Comparison of ENCODE assay signal across 9 mouse cellular contexts in genomic region chr12:71147641-71148040, GRCm38 (mm10). TPM values are rescaled to one million over a fixed set of nuclear protein-coding genes. Genes with fewer than 3 reads are reported as not detected.
DNase-seq lines count a peak whose midpoint lies in the region; ATAC-seq and TF ChIP-seq lines count a peak whose summit lies in the region.
"Had no signal": no experiment of that assay in that cellular context is flagged by ENCODE, and none has a peak within 500 bp of the region (broad histone marks: within the 10 kb centered on the region; RNA-seq: fewer than 3 reads in every experiment).

No protein-coding gene starts in this region.

- H3K4me3 ChIP-seq in thymus, adult 2 months (ENCODE audit: control insufficient read depth, insufficient read depth, low read length), result no peak overlapping the region
- H3K4me3 ChIP-seq in kidney, postnatal 0 days (replicated peaks; ENCODE audit: low read depth, low read length), result no peak overlapping the region
- H3K4me3 ChIP-seq: neural tube, embryonic 12.5 days had no signal

- intact Hi-C loops in heart, postnatal 25 days (cut with DNase I), result no loop called here

- peaks cover 37% of the 10 kb centered on the region for H3K36me3 ChIP-seq in thymus, adult 2 months (ENCODE audit: control insufficient read depth, insufficient read depth, low read length)
- peaks cover 36% of the 10 kb centered on the region for H3K36me3 ChIP-seq in kidney, postnatal 0 days (ENCODE audit: insufficient read depth, low read length)

- H3K27ac ChIP-seq in thymus, adult 2 months (ENCODE audit: control insufficient read depth, insufficient read depth, low read length), result no peak overlapping the region
- no peak overlapping the region for H3K27ac ChIP-seq in kidney, postnatal 0 days
- H3K27ac ChIP-seq: neural tube, embryonic 12.5 days had no signal

- no peaks in the 10 kb centered on the region for H3K27me3 ChIP-seq in thymus, adult 2 months (ENCODE audit: control insufficient read depth, insufficient read depth, low read length)
- no peaks in the 10 kb centered on the region for H3K27me3 ChIP-seq in kidney, postnatal 0 days (ENCODE audit: insufficient read depth, low read length)
- H3K27me3 ChIP-seq: neural tube, embryonic 12.5 days had no signal

- no peak overlapping the region for H3K4me2 ChIP-seq in kidney, postnatal 0 days (ENCODE audit: low read length)
- H3K4me2 ChIP-seq: neural tube, embryonic 12.5 days had no signal

- no peaks in the 10 kb centered on the region for H3K9me3 ChIP-seq in kidney, postnatal 0 days (replicated peaks; ENCODE audit: low read length)
- H3K9me3 ChIP-seq: neural tube, embryonic 12.5 days had no signal

- H3K9ac ChIP-seq in kidney, postnatal 0 days (ENCODE audit: low read depth, low read length), result no peak overlapping the region
- H3K9ac ChIP-seq: neural tube, embryonic 12.5 days had no signal

- DNase-seq in heart, adult 18-20 months, result peak; percentile 13 to 69
- no peak for DNase-seq in heart, postnatal 25 days (ENCODE audit: low spot score)
- DNase-seq in thymus, adult 2 months, result peak; percentile 56
- DNase-seq in thymus, adult 18-20 months, result no peak
- peak; percentile 67 to 72 for DNase-seq in cerebellum, postnatal 10 days
- peak; percentile 65 for DNase-seq in kidney, postnatal 0 days (ENCODE audit: low spot score)
- DNase-seq in lung, postnatal 36 days, result peak; percentile 72
- DNase-seq in thymus, postnatal 25 days, result peak; percentile 58

- 89% methylated on average over 3 of the region's 3 CpGs for WGBS in thymus, adult 2 months
- WGBS in kidney, postnatal 0 days, result 88% methylated on average over 3 of the region's 3 CpGs

- peaks cover 4% of the 10 kb centered on the region; the same call in 1 of the 2 replicates for H3K4me1 ChIP-seq in thymus, adult 2 months (replicated peaks; ENCODE audit: control insufficient read depth, insufficient read depth, low read length)
- no peaks in the 10 kb centered on the region for H3K4me1 ChIP-seq in kidney, postnatal 0 days (replicated peaks; ENCODE audit: insufficient read depth, low read length)
- H3K4me1 ChIP-seq: neural tube, embryonic 12.5 days had no signal

- no peak for TF ChIP-seq POLR2A in thymus, adult 2 months (IDR thresholded peaks at IDR 0.05; ENCODE audit: control insufficient read depth, extremely low read depth, insufficient read depth, low read length, poor library complexity)

- no peak for TF ChIP-seq CTCF in thymus, adult 2 months (IDR thresholded peaks at IDR 0.05; ENCODE audit: borderline replicate concordance, control insufficient read depth, extremely low read depth, insufficient read depth, low read length, poor library complexity)
- peak; percentile 75 for TF ChIP-seq CTCF in kidney, postnatal 0 days (IDR thresholded peaks at IDR 0.05; ENCODE audit: low read depth)

- ATAC-seq in kidney, postnatal 0 days (replicated peaks; ENCODE audit: low FRiP score, low read depth), result no peak

RNA-seq across cellular contexts. Expression of gene 2700049A03Rik, which starts 11.0 kb away (rescaled TPM):
- total RNA-seq in heart, adult 18-20 months (2021), result 1 to 10 TPM; 2.6 to 2.8 TPM
- total RNA-seq in heart, postnatal 25 days (2021), result 1 to 10 TPM; 3.0 to 3.3 TPM
- polyA plus RNA-seq in thymus, adult 2 months (2012; rRNA removed), result 6.6 and 7.0 TPM in 2 replicates
- 7.8 and 10.7 TPM in 2 replicates for polyA plus RNA-seq in kidney, postnatal 0 days (2015; fragmentation: Nextera tagmentation; extraction: Ambion mirVana)

RNA-seq across cellular contexts. Expression of gene Timm9, which starts 11.2 kb away (rescaled TPM):
- 10 to 100 TPM; 28.8 to 35.2 TPM for total RNA-seq in heart, adult 18-20 months (2021)
- total RNA-seq in heart, postnatal 25 days (2021), result 10 to 100 TPM; 33.6 to 35.6 TPM
- polyA plus RNA-seq in thymus, adult 2 months (2012; rRNA removed), result 12.4 and 15.7 TPM in 2 replicates
- 111 and 114 TPM in 2 replicates for polyA plus RNA-seq in kidney, postnatal 0 days (2015; fragmentation: Nextera tagmentation; extraction: Ambion mirVana)

RNA-seq across cellular contexts. Expression of gene Tomm20l, which starts 36.4 kb away (rescaled TPM):
- 1 to 10 TPM in 1 of 2 experiments, under 1 TPM in 1; 0.75 to 1.6 TPM for total RNA-seq in heart, adult 18-20 months (2021)
- total RNA-seq in heart, postnatal 25 days (2021), result 1 to 10 TPM in 1 of 2 experiments, under 1 TPM in 1; 0.81 to 2.1 TPM
- not detected in 2 replicates for polyA plus RNA-seq in thymus, adult 2 months (2012; rRNA removed)
- 0.27 TPM in 1 of 2 replicates, not detected in the other for polyA plus RNA-seq in kidney, postnatal 0 days (2015; fragmentation: Nextera tagmentation; extraction: Ambion mirVana)
- polyA plus RNA-seq: neural tube, embryonic 12.5 days had no signal

Comparison
In these comparisons a context has a peak if more than half of its experiments do, and no peak if none do; other contexts are left out.
1. DNase-seq: peak in heart, adult 18-20 months (2 of 2), thymus, adult 2 months (single experiment), cerebellum, postnatal 10 days (2 of 2), kidney, postnatal 0 days (single experiment), lung, postnatal 36 days (single experiment) and thymus, postnatal 25 days (single experiment); none in heart, postnatal 25 days (single experiment) and thymus, adult 18-20 months (0 of 2).